ENCODE assay signal across 9 mouse cellular contexts in genomic region chr3:65938211-65938610, GRCm38 (mm10). TPM values are rescaled to one million over a fixed set of nuclear protein-coding genes. Genes with fewer than 3 reads are reported as not detected.
DNase-seq lines count a peak whose midpoint lies in the region; ATAC-seq and TF ChIP-seq lines count a peak whose summit lies in the region.
"Had no signal": no experiment of that assay in that cellular context is flagged by ENCODE, and none has a peak within 500 bp of the region (broad histone marks: within the 10 kb centered on the region; RNA-seq: fewer than 3 reads in every experiment).

No protein-coding gene starts in this region.

- no peak overlapping the region for H3K9ac ChIP-seq in forebrain, embryonic 13.5 days
- no peak overlapping the region for H3K9ac ChIP-seq in forebrain, embryonic 11.5 days (ENCODE audit: low read length)
- H3K9ac ChIP-seq in lung, postnatal 0 days (replicated peaks; ENCODE audit: low read depth), result no peak overlapping the region
- no peak overlapping the region for H3K9ac ChIP-seq in forebrain, postnatal 0 days
- H3K9ac ChIP-seq: embryonic facial prominence, embryonic 12.5 days had no signal

- H3K4me3 ChIP-seq in forebrain, embryonic 13.5 days, result no peak overlapping the region
- no peak overlapping the region for H3K4me3 ChIP-seq in forebrain, embryonic 11.5 days (ENCODE audit: low read depth, low read length)
- H3K4me3 ChIP-seq in lung, postnatal 0 days (ENCODE audit: low read depth, low read length), result no peak overlapping the region
- no peak overlapping the region for H3K4me3 ChIP-seq in forebrain, postnatal 0 days (ENCODE audit: low read depth, low read length)
- H3K4me3 ChIP-seq: embryonic facial prominence, embryonic 12.5 days had no signal

- 23% methylated on average over 3 of the region's 3 CpGs for WGBS in forebrain, embryonic 13.5 days
- WGBS in forebrain, embryonic 11.5 days, result 24% methylated on average over 3 of the region's 3 CpGs
- 24% methylated on average over 3 of the region's 3 CpGs for WGBS in lung, postnatal 0 days
- 15% methylated on average over 3 of the region's 3 CpGs for WGBS in forebrain, postnatal 0 days

- no peaks in the 10 kb centered on the region for H3K4me1 ChIP-seq in forebrain, embryonic 13.5 days
- H3K4me1 ChIP-seq in forebrain, embryonic 11.5 days (replicated peaks; ENCODE audit: control insufficient read depth, insufficient read depth, low read length), result no peaks in the 10 kb centered on the region
- no peaks in the 10 kb centered on the region for H3K4me1 ChIP-seq in lung, postnatal 0 days (ENCODE audit: insufficient read depth, low read depth, low read length)
- no peaks in the 10 kb centered on the region for H3K4me1 ChIP-seq in forebrain, postnatal 0 days (ENCODE audit: insufficient read depth)
- H3K4me1 ChIP-seq: embryonic facial prominence, embryonic 12.5 days had no signal

- TF ChIP-seq CTCF in lung, postnatal 0 days (IDR thresholded peaks at IDR 0.05), result peak; percentile 74
- peak; percentile 80 for TF ChIP-seq CTCF in forebrain, postnatal 0 days (IDR thresholded peaks at IDR 0.05; ENCODE audit: low read depth)

- ATAC-seq in forebrain, embryonic 13.5 days, result peak; percentile 58; the same call in 1 of the 2 replicates
- ATAC-seq in forebrain, embryonic 11.5 days (replicated peaks; ENCODE audit: low FRiP score), result no peak
- no peak for ATAC-seq in lung, postnatal 0 days
- peak; percentile 84 for ATAC-seq in forebrain, postnatal 0 days

- no peak overlapping the region for H3K27ac ChIP-seq in forebrain, embryonic 13.5 days
- no peak overlapping the region for H3K27ac ChIP-seq in forebrain, embryonic 11.5 days (ENCODE audit: low read depth, low read length)
- H3K27ac ChIP-seq in lung, postnatal 0 days (ENCODE audit: low read length), result no peak overlapping the region
- H3K27ac ChIP-seq in forebrain, postnatal 0 days (ENCODE audit: low read depth, low read length), result no peak overlapping the region
- H3K27ac ChIP-seq: embryonic facial prominence, embryonic 12.5 days had no signal

- DNase-seq in forebrain, embryonic 11.5 days (ENCODE audit: low spot score), result no peak
- DNase-seq in lung, postnatal 0 days (ENCODE audit: low spot score), result peak; percentile 53
- no peak for DNase-seq in lung, adult 18-20 months
- DNase-seq in forebrain, postnatal 0 days, result peak; percentile 68
- peak; percentile 79 for DNase-seq in retina, embryonic 14.5 days (ENCODE audit: low spot score)
- no peak for DNase-seq in testis, postnatal 10 days (ENCODE audit: low spot score)
- DNase-seq in cerebellum, adult 8-10 months, result no peak

- no peak for TF ChIP-seq EP300 in lung, postnatal 0 days (IDR thresholded peaks at IDR 0.05)

- H3K9me3 ChIP-seq in forebrain, embryonic 13.5 days (replicated peaks), result no peaks in the 10 kb centered on the region
- H3K9me3 ChIP-seq in forebrain, embryonic 11.5 days (ENCODE audit: control insufficient read depth, low read length), result no peaks in the 10 kb centered on the region
- H3K9me3 ChIP-seq in lung, postnatal 0 days (ENCODE audit: low read length), result no peaks in the 10 kb centered on the region
- no peaks in the 10 kb centered on the region for H3K9me3 ChIP-seq in forebrain, postnatal 0 days (ENCODE audit: low read length)
- H3K9me3 ChIP-seq: embryonic facial prominence, embryonic 12.5 days had no signal

- H3K27me3 ChIP-seq in forebrain, embryonic 13.5 days, result no peaks in the 10 kb centered on the region
- no peaks in the 10 kb centered on the region for H3K27me3 ChIP-seq in forebrain, embryonic 11.5 days (ENCODE audit: control insufficient read depth, insufficient read depth, low read length)
- no peaks in the 10 kb centered on the region for H3K27me3 ChIP-seq in lung, postnatal 0 days (replicated peaks; ENCODE audit: insufficient read depth, low read length)
- no peaks in the 10 kb centered on the region for H3K27me3 ChIP-seq in forebrain, postnatal 0 days (ENCODE audit: insufficient read depth, low read length)
- H3K27me3 ChIP-seq: embryonic facial prominence, embryonic 12.5 days had no signal

- H3K4me2 ChIP-seq in forebrain, embryonic 13.5 days, result no peak overlapping the region
- H3K4me2 ChIP-seq in forebrain, embryonic 11.5 days (ENCODE audit: low read depth, low read length, severe bottlenecking), result no peak overlapping the region
- no peak overlapping the region for H3K4me2 ChIP-seq in lung, postnatal 0 days (replicated peaks; ENCODE audit: low read depth, low read length)
- H3K4me2 ChIP-seq in forebrain, postnatal 0 days (ENCODE audit: low read depth), result no peak overlapping the region
- H3K4me2 ChIP-seq: embryonic facial prominence, embryonic 12.5 days had no signal

- H3K36me3 ChIP-seq in forebrain, embryonic 13.5 days (ENCODE audit: poor library complexity, severe bottlenecking), result no peaks in the 10 kb centered on the region
- H3K36me3 ChIP-seq in forebrain, embryonic 11.5 days (ENCODE audit: control insufficient read depth, insufficient read depth, low read length), result no peaks in the 10 kb centered on the region
- H3K36me3 ChIP-seq in lung, postnatal 0 days (ENCODE audit: insufficient read depth, low read length), result no peaks in the 10 kb centered on the region
- no peaks in the 10 kb centered on the region for H3K36me3 ChIP-seq in forebrain, postnatal 0 days (ENCODE audit: insufficient read depth)

RNA-seq across cellular contexts. Expression of gene Ccnl1, which starts 19.8 kb away (rescaled TPM):
- polyA plus RNA-seq in forebrain, embryonic 13.5 days (2015; fragmentation: Nextera tagmentation; extraction: Ambion mirVana), result 86.3 and 95.3 TPM in 2 replicates
- 124 and 130 TPM in 2 replicates for polyA plus RNA-seq in forebrain, embryonic 11.5 days (2014; fragmentation: Nextera tagmentation; extraction: Ambion mirVana)
- 94.5 and 99.4 TPM in 2 replicates for polyA plus RNA-seq in lung, postnatal 0 days (2015; fragmentation: Nextera tagmentation; extraction: Ambion mirVana)
- total RNA-seq in forebrain, postnatal 0 days (2014; rRNA removed), result 54.1 and 57.0 TPM in 2 replicates
- 51.5 and 53.1 TPM in 2 replicates for polyA plus RNA-seq in forebrain, postnatal 0 days (2015; fragmentation: Nextera tagmentation; extraction: Ambion mirVana)

Comparison
In these comparisons a context has a peak if more than half of its experiments do, and no peak if none do; other contexts are left out.
1. ATAC-seq: peak in forebrain, embryonic 13.5 days (single experiment) and forebrain, postnatal 0 days (single experiment); none in forebrain, embryonic 11.5 days (single experiment) and lung, postnatal 0 days (single experiment).
2. DNase-seq: peak in lung, postnatal 0 days (single experiment), forebrain, postnatal 0 days (single experiment) and retina, embryonic 14.5 days (single experiment); none in forebrain, embryonic 11.5 days (single experiment), lung, adult 18-20 months (0 of 2), testis, postnatal 10 days (single experiment) and cerebellum, adult 8-10 months (single experiment).